Mouse (Mus musculus) MEL (cell line): ENCODE results near the gene Pik3r1. TPM values are rescaled to one million over a fixed set of nuclear protein-coding genes. Genes with fewer than 3 reads are reported as not detected.

Source experiments
- DNase-seq: peaks from one replicate; pipeline ENCODE4 v3.0.0; 2011; ENCODE audit warnings: low read depth, low spot score
- H3K27ac ChIP-seq: 2 replicates; pipeline ENCODE4 v1.5.1; 2012; ENCODE audit warnings: low read depth, mild to moderate bottlenecking, control low read depth, low read length, moderate library complexity; ENCODE audit not compliant: control insufficient read depth
- H3K27me3 ChIP-seq, 2 experiments: fragments of 150-350 bp in 1 of 2; sonication (generic) in 1 of 2; 2 replicates each; pipeline ENCODE4 v1.6.1; 2012; ENCODE audit warnings: low read length in 2 of 2, mild to moderate bottlenecking in 2 of 2, improper control_type of control experiment in 1 of 2, moderate library complexity in 1 of 2; ENCODE audit not compliant: insufficient read depth in 2 of 2, control insufficient read depth in 1 of 2
- H3K36me3 ChIP-seq, 2 experiments: 2 replicates each; pipeline ENCODE4 v1.6.1; 2012 to 2014; ENCODE audit warnings: low read length in 2 of 2, improper control_type of control experiment in 1 of 2, inconsistent platforms in 1 of 2, mild to moderate bottlenecking in 1 of 2; ENCODE audit not compliant: insufficient read depth in 2 of 2, control insufficient read depth in 1 of 2
- H3K4me1 ChIP-seq, 2 experiments: fragments of 150-350 bp in 1 of 2; sonication (generic) in 1 of 2; 2 replicates each; pipeline ENCODE4 v1.6.1; 2012; ENCODE audit warnings: low read length in 2 of 2, improper control_type of control experiment in 1 of 2, mild to moderate bottlenecking in 1 of 2; ENCODE audit not compliant: insufficient read depth in 2 of 2, control insufficient read depth in 1 of 2
- H3K4me3 ChIP-seq, 2 experiments: fragments of 150-350 bp in 1 of 2; sonication (generic) in 1 of 2; 2 replicates each; pipeline ENCODE4 v1.5.1; 2012; ENCODE audit warnings: low read depth in 2 of 2, low read length in 2 of 2, mild to moderate bottlenecking in 2 of 2, moderate library complexity in 2 of 2, control low read depth in 1 of 2, improper control_type of control experiment in 1 of 2; ENCODE audit not compliant: control insufficient read depth in 1 of 2, insufficient read depth in 1 of 2
- H3K79me2 ChIP-seq: 2 replicates; pipeline ENCODE4 v1.6.1; 2012; ENCODE audit warnings: mild to moderate bottlenecking, low read length, moderate library complexity; ENCODE audit not compliant: control insufficient read depth, poor library complexity, insufficient read depth
- H3K9ac ChIP-seq: 2 replicates; pipeline ENCODE4 v1.6.1; 2012; ENCODE audit warnings: low read depth, mild to moderate bottlenecking, control low read depth, low read length, moderate library complexity; ENCODE audit not compliant: control insufficient read depth, poor library complexity, severe bottlenecking
- H3K9me3 ChIP-seq: fragments of 150-350 bp; sonication (generic); replicated peaks from 2 replicates; pipeline ENCODE4 v1.6.1; 2012; ENCODE audit warnings: mild to moderate bottlenecking, low read length, improper control_type of control experiment, moderate library complexity; ENCODE audit not compliant: insufficient read depth
- BHLHE40 ChIP-seq: IDR thresholded peaks from 2 replicates; pipeline ENCODE4 v1.6.1; 2012; ENCODE audit warnings: low read depth, mild to moderate bottlenecking, inconsistent platforms, low read length, improper control_type of control experiment, borderline replicate concordance
- CHD2 ChIP-seq: IDR thresholded peaks from 2 replicates; pipeline ENCODE4 v1.6.1; 2011; ENCODE audit warnings: low read length, improper control_type of control experiment
- CTCF ChIP-seq, 3 experiments: IDR thresholded peaks in 2 of 3; conservative IDR thresholded peaks in 1 of 3; 2 replicates each; pipeline ENCODE4 v1.5.1; 2011 to 2012; ENCODE audit warnings: low read length in 3 of 3, low read depth in 2 of 3, mild to moderate bottlenecking in 2 of 3, improper control_type of control experiment in 1 of 3, inconsistent platforms in 1 of 3, mixed read lengths in 1 of 3, moderate library complexity in 1 of 3; ENCODE audit not compliant: control insufficient read depth in 1 of 3, insufficient read depth in 1 of 3, poor library complexity in 1 of 3, severe bottlenecking in 1 of 3
- ELF1 ChIP-seq: IDR thresholded peaks from 2 replicates; pipeline ENCODE4 v1.6.1; 2014; ENCODE audit warnings: low read depth, mild to moderate bottlenecking, inconsistent platforms, low read length, improper control_type of control experiment, moderate library complexity
- EP300 ChIP-seq, 2 experiments: IDR thresholded peaks; 2 replicates each; pipeline ENCODE4 v1.6.1; 2011; ENCODE audit warnings: improper control_type of control experiment in 2 of 2, low read length in 2 of 2, low read depth in 1 of 2, mild to moderate bottlenecking in 1 of 2
- GATA1 ChIP-seq: IDR thresholded peaks from 2 replicates; pipeline ENCODE4 v1.6.1; 2011; ENCODE audit warnings: low read depth, low read length, improper control_type of control experiment
- HCFC1 ChIP-seq: IDR thresholded peaks from 2 replicates; pipeline ENCODE4 v1.6.1; 2012; ENCODE audit warnings: low read depth, mild to moderate bottlenecking, inconsistent platforms, low read length, improper control_type of control experiment, moderate library complexity
- KAT2A ChIP-seq: conservative IDR thresholded peaks from 2 replicates; pipeline ENCODE4 v1.6.1; 2012; ENCODE audit warnings: low read depth, low read length, improper control_type of control experiment, inconsistent platforms
- MAFK ChIP-seq: IDR thresholded peaks from 2 replicates; pipeline ENCODE4 v1.6.1; 2011; ENCODE audit warnings: low read depth, mild to moderate bottlenecking, low read length, improper control_type of control experiment, borderline replicate concordance
- MEF2A ChIP-seq: IDR thresholded peaks from 2 replicates; pipeline ENCODE4 v1.6.1; 2014; ENCODE audit warnings: low read depth, mild to moderate bottlenecking, inconsistent platforms, low read length, improper control_type of control experiment; ENCODE audit not compliant: poor library complexity, insufficient replicate concordance, severe bottlenecking; ENCODE audit errors: extremely low read depth
- MXI1 ChIP-seq: IDR thresholded peaks from 2 replicates; pipeline ENCODE4 v1.6.1; 2011; ENCODE audit warnings: mild to moderate bottlenecking, low read depth, low read length, improper control_type of control experiment
- MYB ChIP-seq: IDR thresholded peaks from 2 replicates; pipeline ENCODE4 v1.6.1; 2011; ENCODE audit warnings: mild to moderate bottlenecking, low read depth, low read length, improper control_type of control experiment
- MYC ChIP-seq: IDR thresholded peaks from 2 replicates; pipeline ENCODE4 v1.6.1; 2011; ENCODE audit warnings: low read depth, mild to moderate bottlenecking, low read length, improper control_type of control experiment, moderate library complexity
- NELFE ChIP-seq: IDR thresholded peaks from 2 replicates; pipeline ENCODE4 v1.6.1; 2011; ENCODE audit warnings: low read depth, low read length, improper control_type of control experiment
- RAD21 ChIP-seq: IDR thresholded peaks from 2 replicates; pipeline ENCODE4 v1.6.1; 2011; ENCODE audit warnings: mild to moderate bottlenecking, low read depth, low read length, improper control_type of control experiment
- RCOR1 ChIP-seq: IDR thresholded peaks from 2 replicates; pipeline ENCODE4 v1.6.1; 2012; ENCODE audit warnings: low read depth, mild to moderate bottlenecking, inconsistent platforms, low read length, improper control_type of control experiment
- SIN3A ChIP-seq: IDR thresholded peaks from 2 replicates; pipeline ENCODE4 v1.6.1; 2012; ENCODE audit warnings: low read length, improper control_type of control experiment, inconsistent platforms
- UBTF ChIP-seq: IDR thresholded peaks from 2 replicates; pipeline ENCODE4 v1.6.1; 2012; ENCODE audit warnings: low read depth, mild to moderate bottlenecking, inconsistent platforms, low read length, improper control_type of control experiment, moderate library complexity, borderline replicate concordance; ENCODE audit not compliant: insufficient read depth
- USF1 ChIP-seq: IDR thresholded peaks from 2 replicates; pipeline ENCODE4 v1.6.1; 2014; ENCODE audit warnings: low read depth, mild to moderate bottlenecking, inconsistent platforms, low read length, improper control_type of control experiment, moderate library complexity
- ZMIZ1 ChIP-seq: IDR thresholded peaks from 2 replicates; pipeline ENCODE4 v1.6.1; 2012; ENCODE audit warnings: low read depth, mild to moderate bottlenecking, inconsistent platforms, low read length, improper control_type of control experiment, moderate library complexity
- polyA plus RNA-seq, 2 experiments: library from polyadenylated mRNA; stranded (reverse) in 1 of 2; unstranded in 1 of 2; fragments of >175 nt in 1 of 2; fragments of >200 nt in 1 of 2; gene quantifications; 2 replicates each; pipeline versions ENCODE4 v1.2.1 to v1.2.4; 2012; ENCODE audit warnings: low replicate concordance in 2 of 2, low read depth in 1 of 2; ENCODE audit not compliant: insufficient read length in 2 of 2, insufficient read depth in 1 of 2, missing spikeins in 1 of 2
- total RNA-seq: library from RNA; depleted of rRNA; stranded (reverse); fragments of 300-350 nt; gene quantifications from 2 replicates; pipeline ENCODE4 v1.2.3, GENCODE M21; 2012

Pik3r1 gene
- total and polyA plus RNA-seq, 3 experiments, result 23.8 to 116 (median 41.4) TPM

- no peak for TF ChIP-seq MEF2A
- TF ChIP-seq BHLHE40, result no peak
- TF ChIP-seq MXI1, result no peak
- no peak for TF ChIP-seq NELFE
- TF ChIP-seq CHD2, result no peak
- no peak for TF ChIP-seq USF1
- no peak for TF ChIP-seq RCOR1
- no peak for TF ChIP-seq ELF1
- no peak for TF ChIP-seq MYC
- no peak for TF ChIP-seq EP300 (IDR thresholded peaks at IDR 0.05; ENCODE audit: low read depth in 1 of 2, low read length in 2 of 2)
- TF ChIP-seq, all 39 proteins: peak for 0
- Histone ChIP-seq H3K4me3 (no peak overlapping the region), H3K79me2 (no peaks in the 10 kb centered on the region), H3K36me3 (peaks cover 6 to 20% of the 10 kb centered on the region in 2 experiments), H3K27me3 (no peaks in the 10 kb centered on the region), H3K9me3 (no peaks in the 10 kb centered on the region), H3K4me1 (peaks cover 6 to 8% of the 10 kb centered on the region in 2 experiments), H3K27ac (no peak overlapping the region), H3K9ac (no peak overlapping the region)
- DNase-seq, result no peak
Observed at GRCm38 (mm10) chr13:101682378-101682777, 85.6 kb downstream of the Pik3r1 start.

DNA sequence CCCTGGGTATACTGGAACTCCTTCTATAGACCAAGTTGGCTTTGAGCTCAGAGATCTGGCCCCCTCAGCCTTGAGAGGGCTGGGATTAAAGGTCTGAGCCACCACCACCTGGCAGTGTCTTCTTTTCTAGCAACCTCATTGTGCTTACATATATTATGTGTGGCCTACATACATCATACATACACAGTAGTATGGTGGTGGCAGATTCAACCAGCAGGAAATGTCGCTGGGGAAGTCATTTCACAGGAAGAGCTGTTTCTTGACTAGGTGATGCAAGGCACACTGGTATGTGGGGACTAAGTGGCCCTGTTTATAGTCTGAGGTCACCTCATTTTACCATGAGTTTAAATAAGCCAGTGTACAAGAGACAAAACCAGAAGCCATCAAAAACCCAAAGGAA is 87.9 kb downstream of the Pik3r1 start:
- H3K36me3 ChIP-seq, result peaks cover 6 to 10% of the 10 kb centered on the region in 2 experiments

More for the DNA sequence above, 87.9 kb downstream of the Pik3r1 start:
- Histone ChIP-seq H3K9ac (no peak overlapping the region), H3K4me3 (no peak overlapping the region), H3K4me1 (peaks cover 6 to 8% of the 10 kb centered on the region in 2 experiments), H3K79me2 (no peaks in the 10 kb centered on the region), H3K9me3 (no peaks in the 10 kb centered on the region), H3K27me3 (no peaks in the 10 kb centered on the region), H3K27ac (no peak overlapping the region)
- no peak for DNase-seq
- no peak for TF ChIP-seq RCOR1
- no peak for TF ChIP-seq CTCF (IDR thresholded peaks at IDR 0.05 in 2 of 3, conservative IDR thresholded peaks at IDR 0.05 in 1 of 3; ENCODE audit: control insufficient read depth in 1 of 3, insufficient read depth in 1 of 3, low read depth in 2 of 3, low read length in 3 of 3, poor library complexity in 1 of 3, severe bottlenecking in 1 of 3)
- TF ChIP-seq RAD21, result no peak
- TF ChIP-seq CHD2, result no peak
- TF ChIP-seq ZMIZ1, result no peak
- TF ChIP-seq MAFK, result no peak
- no peak for TF ChIP-seq UBTF
- no peak for TF ChIP-seq MEF2A
- no peak for TF ChIP-seq BHLHE40
- TF ChIP-seq MYB, result no peak
- no peak for TF ChIP-seq EP300 (IDR thresholded peaks at IDR 0.05; ENCODE audit: low read depth in 1 of 2, low read length in 2 of 2)
- TF ChIP-seq SIN3A, result no peak
- no peak for TF ChIP-seq HCFC1
- TF ChIP-seq KAT2A, result no peak
- TF ChIP-seq GATA1, result no peak
